Mouse (Mus musculus) liver, adult 2 months (tissue): Measurements from ENCODE around the gene Rpusd4.

Experiments used
- CTCF ChIP-seq: fragments of 200-500 bp; IDR thresholded peaks from 2 replicates; pipeline ENCODE4 v1.5.1; 2011; ENCODE audit warnings: low read depth, low read length, control low read depth
- POLR2A ChIP-seq: fragments of 200-500 bp; IDR thresholded peaks from 2 replicates; pipeline ENCODE4 v1.6.1; 2011; ENCODE audit warnings: low read length, control low read depth; ENCODE audit not compliant: insufficient read depth; ENCODE audit errors: extremely low read depth

GRCm38 (mm10) chr9:35238915-35239571 lies 28.6 kb upstream of the Rpusd4 start:
- TF ChIP-seq POLR2A (no peak), CTCF (no peak)
